Mouse (Mus musculus): Measurements from ENCODE around the gene Tmem88.
A peak's percentile ranks its signal among the peaks of the same experiment; 100 is the strongest.
"Not testable (repeated sequence)": the region's sequence is repeated elsewhere in the genome, so short reads cannot be mapped to it uniquely, and the experiment has no call there.

The Tmem88 gene

GRCm38 (mm10) chr11:69403691-69404594 lies 5.9 kb upstream of the Tmem88 start:
- no peak for DNase-seq (ENCODE audit: low spot score)

- DNase-seq (ENCODE audit: low spot score) = no peak
These were observed 4.0 kb upstream of the Tmem88 start for GRCm38 (mm10) chr11:69401987-69402386.

- peak; percentile 76 for DNase-seq (ENCODE audit: low spot score)
These were observed 3.2 kb upstream of the Tmem88 start for GRCm38 (mm10) chr11:69401210-69401637.

GRCm38 (mm10) chr11:69400083-69400850 lies 2.2 kb upstream of the Tmem88 start:
- DNase-seq (ENCODE audit: low spot score) = no peak

GRCm38 (mm10) chr11:69399201-69400082 lies 1.4 kb upstream of the Tmem88 start:
- no peak for DNase-seq (ENCODE audit: low spot score)

- no peak for DNase-seq (ENCODE audit: low spot score)
These were observed 609 bp upstream of the Tmem88 start for GRCm38 (mm10) chr11:69398486-69399200.

- DNase-seq (ENCODE audit: low spot score) = no peak
These were observed 415 bp downstream of the Tmem88 start for GRCm38 (mm10) chr11:69397581-69398057.

GRCm38 (mm10) chr11:69396772-69397171 lies 1.3 kb downstream of the Tmem88 start:
- no peak for DNase-seq (ENCODE audit: low spot score)

- DNase-seq (ENCODE audit: low spot score) = peak; percentile 86
These were observed 2.2 kb downstream of the Tmem88 start for GRCm38 (mm10) chr11:69395634-69396373.

- peak; percentile 78 for DNase-seq (ENCODE audit: low spot score)
These were observed 2.8 kb downstream of the Tmem88 start, which contains the start of the genes Naa38 and Cyb5d1 for GRCm38 (mm10) chr11:69395235-69395633. Naa38 (plus strand) TSS chr11:69395487. Cyb5d1 (minus strand) TSS chr11:69395631.

GRCm38 (mm10) chr11:69394591-69395167 lies 3.4 kb downstream of the Tmem88 start:
- DNase-seq (ENCODE audit: low spot score) = not testable (repeated sequence)

- peak; percentile 74 for DNase-seq (ENCODE audit: low spot score)
These were observed 7.5 kb downstream of the Tmem88 start for GRCm38 (mm10) chr11:69390400-69391034.

GRCm38 (mm10) chr11:69389531-69390399 lies 8.3 kb downstream of the Tmem88 start:
- DNase-seq (ENCODE audit: low spot score) = peak; percentile 47

- DNase-seq (ENCODE audit: low spot score) = no peak
These were observed 9.4 kb downstream of the Tmem88 start for GRCm38 (mm10) chr11:69388680-69389079.

GRCm38 (mm10) chr11:69386758-69387157 lies 11.3 kb downstream of the Tmem88 start:
- DNase-seq (ENCODE audit: low spot score) = no peak

- no peak for DNase-seq (ENCODE audit: low spot score)
These were observed 13.1 kb downstream of the Tmem88 start for GRCm38 (mm10) chr11:69384979-69385378.

GRCm38 (mm10) chr11:69382478-69383105 lies 15.4 kb downstream of the Tmem88 start:
- no peak for DNase-seq (ENCODE audit: low spot score)

- DNase-seq (ENCODE audit: low spot score) = no peak
These were observed 16.7 kb downstream of the Tmem88 start for GRCm38 (mm10) chr11:69381356-69381755.

Data from ovary, postnatal 14 days (tissue).